Comparison of ENCODE assay signal across 8 mouse cellular contexts in the genomic region with DNA sequence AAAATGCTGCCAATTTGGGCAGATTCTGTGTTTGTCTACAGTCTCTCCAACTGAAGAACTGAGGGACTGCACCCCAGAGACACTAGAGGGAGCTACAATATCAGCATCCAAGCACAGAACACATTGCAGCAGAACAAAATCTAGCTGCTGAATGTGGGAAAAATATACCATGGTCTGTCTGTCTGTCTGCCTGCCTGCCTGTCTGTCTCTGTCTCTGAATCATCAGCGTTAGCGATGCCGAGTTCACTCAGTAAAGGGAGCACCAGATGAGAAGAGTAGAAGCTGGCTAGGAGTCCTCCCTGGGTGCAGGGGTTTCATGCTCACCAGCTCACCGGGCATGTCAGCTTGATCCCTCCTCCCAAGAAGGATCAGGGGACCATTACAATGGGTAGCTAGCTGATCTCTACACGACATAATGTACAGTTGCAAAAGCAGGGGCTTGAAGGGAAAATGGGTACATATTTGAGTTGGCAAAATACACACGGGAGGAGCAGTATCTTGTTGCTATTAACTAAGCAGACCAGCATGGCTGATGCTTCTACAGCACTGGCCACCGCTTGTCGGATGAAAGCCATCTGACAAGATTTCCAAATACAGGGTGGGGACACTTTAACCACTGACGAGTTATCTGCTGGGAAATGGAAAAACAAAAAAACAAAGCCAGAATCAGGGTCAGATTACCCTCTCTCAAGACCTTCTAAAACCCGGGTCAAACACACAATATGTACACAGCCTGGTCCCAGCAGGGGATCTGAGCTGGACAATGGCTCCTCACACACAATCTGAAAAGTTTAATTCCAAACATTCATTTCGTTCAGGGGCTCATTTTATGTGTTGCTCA. TPM values are rescaled to one million over a fixed set of nuclear protein-coding genes. Genes with fewer than 3 reads are reported as not detected.
A peak's percentile ranks its signal among the peaks of the same experiment; 100 is the strongest.
DNase-seq lines count a peak whose midpoint lies in the region; ATAC-seq and TF ChIP-seq lines count a peak whose summit lies in the region.

No protein-coding gene starts in this region.

- H3K4me1 ChIP-seq in forebrain, embryonic 16.5 days (replicated peaks; ENCODE audit: control insufficient read depth, insufficient read depth, low read length): 0 out of 2 replicates have a peak, but pooled peaks cover 3% of the 10 kb centered on the region

- peak; percentile 67 for DNase-seq in adrenal gland, adult 2 months
- no peak for DNase-seq in adrenal gland, postnatal 4 days (ENCODE audit: low spot score in 2 of 2)
- DNase-seq in cerebellum, adult 11-12 months: peak; percentile 53
- DNase-seq in heart, postnatal 4 days: peak; percentile 58
- peak; percentile 70 to 76 for DNase-seq in layer of hippocampus, adult 2 months (ENCODE audit: low spot score in 2 of 2)
- DNase-seq in right cerebral cortex, postnatal 36 days (ENCODE audit: low spot score in 2 of 2): peak; percentile 45 to 47

- WGBS in forebrain, embryonic 16.5 days: 6% methylated on average over 11 of the region's 11 CpGs

- peak overlapping the region; percentile 45 for H3K4me2 ChIP-seq in forebrain, embryonic 16.5 days (ENCODE audit: low read length)

- peak overlapping the region; percentile 22 for H3K4me3 ChIP-seq in forebrain, embryonic 16.5 days (replicated peaks; ENCODE audit: low read length)
- H3K4me3 ChIP-seq in layer of hippocampus, adult 2 months: peak overlapping the region; percentile 15; the same call in 1 of the 2 replicates

- ATAC-seq in forebrain, embryonic 16.5 days: peak; percentile 83
- peak; percentile 71 for ATAC-seq in megakaryocyte progenitor cell, adult 5-6 weeks (replicated peaks; ENCODE audit: poor library complexity)

- no peaks in the 10 kb centered on the region for H3K36me3 ChIP-seq in forebrain, embryonic 16.5 days (ENCODE audit: control insufficient read depth, insufficient read depth)

- H3K27me3 ChIP-seq in forebrain, embryonic 16.5 days (replicated peaks; ENCODE audit: control insufficient read depth, insufficient read depth, low read length): no peaks in the 10 kb centered on the region

- peak overlapping the region; percentile 41; the same call in 1 of the 2 replicates for H3K9ac ChIP-seq in forebrain, embryonic 16.5 days (replicated peaks; ENCODE audit: low read depth, low read length)

- no peak overlapping the region for H3K27ac ChIP-seq in forebrain, embryonic 16.5 days (ENCODE audit: low read length)
- peak overlapping the region; percentile 63 for H3K27ac ChIP-seq in layer of hippocampus, adult 2 months

- H3K9me3 ChIP-seq in forebrain, embryonic 16.5 days (ENCODE audit: control insufficient read depth, low read length): no peaks in the 10 kb centered on the region

- TF ChIP-seq CTCF in layer of hippocampus, adult 2 months (conservative IDR thresholded peaks at IDR 0.05): peak; percentile 95

RNA-seq across cellular contexts. Expression of a gene that starts 48.4 kb away (rescaled TPM):
- total RNA-seq in adrenal gland, adult 2 months (2021): 100 to 1,000 TPM in 1 of 2 experiments, 10 to 100 TPM in 1; 80.4 to 133 TPM
- polyA plus RNA-seq in adrenal gland, adult 2 months (2012; rRNA removed): 158 and 160 TPM in 2 replicates
- 100 to 1,000 TPM; 164 to 171 TPM for total RNA-seq in adrenal gland, postnatal 4 days (2021)
- 553 and 582 TPM in 2 replicates for polyA plus RNA-seq in forebrain, embryonic 16.5 days (2015; fragmentation: Nextera tagmentation; extraction: Ambion mirVana)
- 100 to 1,000 TPM; 233 to 244 TPM for total RNA-seq in heart, postnatal 4 days (2021)
- 100 to 1,000 TPM; 309 to 331 TPM for total RNA-seq in layer of hippocampus, adult 2 months (2021)
- total RNA-seq in megakaryocyte progenitor cell, adult 5-6 weeks (2015): 54.4 and 56.4 TPM in 2 replicates
- total RNA-seq in megakaryocyte progenitor cell, adult 5-6 weeks (2017): 37.2 and 37.6 TPM in 2 replicates

Comparison
In these comparisons a context has a peak if more than half of its experiments do, and no peak if none do; other contexts are left out.
1. DNase-seq: peak in adrenal gland, adult 2 months (single experiment), cerebellum, adult 11-12 months (single experiment), heart, postnatal 4 days (single experiment), layer of hippocampus, adult 2 months (2 of 2) and right cerebral cortex, postnatal 36 days (2 of 2); none in adrenal gland, postnatal 4 days (0 of 2).